Mouse (Mus musculus) kidney, postnatal 25 days (tissue): ENCODE measurements around the gene Psors1c2.

Source experiments
- DNase-seq, 2 experiments: peaks; one replicate each; pipeline ENCODE4 v3.0.0; 2021; ENCODE audit warnings: mixed read lengths in 2 of 2

Psors1c2 gene

DNA sequence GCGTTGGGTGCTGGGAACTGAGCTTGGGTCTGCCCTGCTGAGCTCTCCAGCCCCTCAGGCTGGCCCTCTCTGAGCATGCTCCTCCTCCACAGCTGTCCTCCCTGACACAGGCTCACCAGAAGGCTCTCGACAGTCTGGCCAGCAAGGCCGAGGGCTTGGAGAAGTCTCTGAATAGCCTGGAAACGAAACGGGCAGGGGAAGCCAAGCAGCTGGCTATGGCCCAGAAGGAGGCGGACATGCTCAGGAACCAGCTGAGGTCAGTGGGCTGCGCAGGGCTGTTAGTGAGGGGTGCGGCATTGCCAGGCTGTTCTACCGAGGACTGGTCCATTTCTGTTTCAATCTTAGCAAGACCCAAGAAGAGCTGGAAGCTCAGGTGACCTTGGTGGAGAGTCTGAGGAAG lies 8.6 kb upstream of the Psors1c2 start:
- no peak for DNase-seq

DNA sequence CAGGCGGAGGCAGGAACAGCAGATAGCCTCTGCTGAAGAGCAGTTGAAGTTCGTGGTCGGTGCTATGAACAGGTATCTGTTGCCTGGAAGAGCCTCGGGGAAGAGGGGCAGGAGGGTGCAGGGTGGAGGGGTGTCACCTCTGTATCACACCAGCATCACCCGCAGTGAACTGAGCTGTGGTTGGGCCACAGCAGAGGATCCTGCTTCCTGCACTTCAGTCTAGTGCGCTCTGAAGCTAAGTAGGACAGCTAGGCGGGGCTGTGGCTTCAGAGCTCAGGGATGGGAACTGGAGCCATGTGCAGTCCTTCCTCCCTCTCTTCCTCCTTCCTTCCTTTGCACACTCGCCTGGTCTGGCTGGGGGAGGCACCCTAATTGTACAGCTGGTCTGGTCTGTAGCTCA lies 6.4 kb upstream of the Psors1c2 start:
- DNase-seq = no peak

DNA sequence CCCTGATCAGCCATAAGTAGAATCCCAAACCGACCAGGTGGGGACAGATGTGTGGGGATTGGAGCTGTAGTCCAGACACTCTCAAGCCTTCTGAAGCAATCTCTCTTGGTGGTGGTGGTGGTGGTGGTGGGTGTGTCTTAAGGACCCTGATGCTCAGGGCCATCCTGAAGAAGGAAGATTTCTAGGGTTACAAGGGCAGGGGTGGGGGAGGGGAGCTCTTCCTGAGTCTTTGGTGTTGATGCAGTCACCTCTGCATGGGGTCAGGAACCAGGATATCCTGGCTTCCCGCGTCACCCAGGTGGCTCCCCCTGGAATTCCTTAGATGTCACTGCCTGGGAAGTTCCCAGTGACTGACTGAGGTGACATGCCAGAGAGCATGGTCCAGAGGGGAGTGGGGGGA lies 641 bp upstream of the Psors1c2 start:
- DNase-seq = no peak

- DNase-seq = peak; percentile 76 to 85
Measured at GRCm38 (mm10) chr17:35534343-35534742, 1.3 kb downstream of the Psors1c2 start.

DNA sequence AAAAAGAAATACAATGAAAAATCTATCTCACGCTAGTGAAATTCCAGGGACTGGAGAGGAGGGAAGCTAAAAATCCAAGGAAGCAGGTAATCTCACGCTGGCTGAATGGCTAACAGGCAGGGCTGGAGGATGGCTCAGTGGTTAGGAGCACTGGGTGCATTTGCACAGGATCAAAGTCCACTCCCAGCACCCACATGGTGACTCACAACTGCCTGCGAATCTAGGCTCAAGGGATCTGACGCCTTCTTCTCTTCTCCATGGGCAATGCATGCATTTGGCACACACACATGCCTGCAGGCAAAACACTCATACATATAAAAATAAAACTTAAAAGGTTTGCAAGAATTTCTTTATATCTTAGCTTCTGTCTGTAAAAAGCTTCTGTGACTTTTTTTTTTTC lies 4.4 kb downstream of the Psors1c2 start:
- no peak for DNase-seq

- DNase-seq = no peak
Measured at GRCm38 (mm10) chr17:35538476-35538875, 5.5 kb downstream of the Psors1c2 start.

DNA sequence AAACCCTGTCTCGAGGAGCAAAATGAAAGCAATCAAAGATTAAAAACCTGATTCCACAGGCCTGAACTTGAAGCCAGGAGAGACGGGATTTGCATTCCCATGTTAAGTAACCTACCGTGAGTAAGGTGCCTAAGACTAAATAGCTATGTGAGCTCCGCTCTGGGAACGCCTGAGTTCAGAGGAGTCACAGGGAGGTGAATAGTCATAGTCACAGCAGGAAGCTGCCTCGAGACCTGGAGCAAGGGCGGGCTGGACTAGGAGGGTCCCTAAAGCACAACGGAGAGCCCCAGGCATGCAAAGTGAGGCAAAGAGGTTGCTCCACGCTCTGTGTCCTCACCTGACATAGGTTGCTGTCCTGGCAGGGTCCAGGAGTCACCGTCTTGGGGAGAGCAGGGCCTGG lies 6.5 kb downstream of the Psors1c2 start:
- no peak for DNase-seq

GRCm38 (mm10) chr17:35542761-35543411 lies 9.9 kb downstream of the Psors1c2 start:
- DNase-seq = no peak

DNA sequence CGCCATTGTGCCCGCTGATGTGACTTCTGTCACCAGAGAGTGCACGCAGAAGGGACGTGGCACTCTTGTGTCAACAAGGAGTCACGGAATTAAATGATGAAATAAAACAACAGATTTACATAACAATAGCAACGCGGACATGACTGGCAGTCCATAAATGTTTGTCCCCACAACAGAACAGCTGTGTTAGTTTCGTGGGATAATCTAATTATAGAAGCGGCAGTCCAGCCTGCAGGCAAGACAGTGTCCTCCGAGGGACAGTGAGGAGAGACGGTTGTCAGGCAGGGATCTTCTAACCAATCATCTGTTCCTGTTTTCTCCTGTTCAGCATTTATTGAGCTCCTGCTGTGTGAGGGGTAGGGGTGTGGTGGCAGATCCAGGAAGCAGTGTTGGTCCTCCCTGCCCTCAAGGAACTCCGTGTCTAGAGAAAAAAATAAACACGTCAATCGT lies 10.4 kb downstream of the Psors1c2 start:
- DNase-seq = no peak

GRCm38 (mm10) chr17:35544001-35544400 lies 11.0 kb downstream of the Psors1c2 start:
- no peak for DNase-seq

GRCm38 (mm10) chr17:35544680-35545079 lies 11.7 kb downstream of the Psors1c2 start:
- DNase-seq = peak; percentile 44 to 69

- DNase-seq = no peak
Measured at GRCm38 (mm10) chr17:35547465-35547864, 14.5 kb downstream of the Psors1c2 start.

DNA sequence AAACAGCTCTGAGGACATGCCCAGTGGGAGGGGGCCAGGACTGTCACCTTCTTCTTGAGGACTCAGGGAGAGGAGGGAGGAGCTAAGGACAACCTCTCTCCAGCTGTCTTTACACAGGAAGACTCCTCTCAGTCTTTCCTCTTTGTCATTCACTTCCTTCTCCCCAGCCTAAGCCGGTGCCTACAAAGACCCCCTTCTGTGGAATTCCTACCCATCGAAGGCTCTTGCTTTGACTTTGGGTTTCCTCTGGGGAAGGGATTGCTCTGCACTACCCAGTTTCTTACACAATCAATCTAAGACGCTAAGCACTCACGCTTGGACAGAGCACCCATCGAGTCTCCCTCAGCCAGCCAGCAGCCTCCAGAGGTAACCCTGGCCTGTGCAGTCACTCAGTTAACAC lies 15.6 kb downstream of the Psors1c2 start:
- DNase-seq = no peak

- DNase-seq = peak; percentile 60 to 76
Measured at GRCm38 (mm10) chr17:35549437-35550142, 16.6 kb downstream of the Psors1c2 start.

DNA sequence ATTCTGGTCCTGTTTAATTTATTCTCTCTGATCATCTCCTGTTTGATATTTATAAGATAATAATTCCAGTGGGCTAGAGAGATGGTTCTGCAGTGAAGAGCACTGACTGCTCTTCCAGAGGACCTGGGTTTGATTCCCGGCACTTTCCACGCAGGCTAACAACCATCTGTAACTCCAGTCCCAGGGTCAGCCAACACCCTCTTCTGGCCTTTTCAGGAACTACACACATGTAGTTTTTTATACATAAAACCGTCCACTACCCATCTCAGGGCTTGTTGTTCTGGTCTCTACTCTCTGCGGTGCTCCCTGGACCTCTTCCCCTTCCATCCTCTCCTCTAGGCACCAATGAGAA lies 17.1 kb downstream of the Psors1c2 start:
- no peak for DNase-seq

DNA sequence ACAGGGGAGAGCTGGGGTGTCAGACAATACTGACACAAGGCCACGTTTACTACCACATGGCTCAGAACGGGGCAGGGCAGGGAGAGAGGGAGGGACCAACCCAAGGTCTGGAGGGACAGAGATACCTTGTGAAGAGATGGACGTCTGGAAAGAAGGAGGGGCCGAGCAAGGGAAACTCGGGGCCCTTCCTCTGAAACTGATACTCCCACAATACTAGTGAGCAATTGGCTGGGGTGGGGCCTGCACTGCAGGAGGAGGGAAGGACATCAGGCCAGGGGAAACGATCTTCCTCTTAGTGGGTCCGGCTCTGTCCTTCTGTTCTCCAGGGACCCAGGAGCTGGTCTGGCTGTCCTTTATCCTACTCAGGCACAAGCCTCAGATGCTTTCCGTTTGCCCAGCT lies 17.9 kb downstream of the Psors1c2 start:
- no peak for DNase-seq

DNA sequence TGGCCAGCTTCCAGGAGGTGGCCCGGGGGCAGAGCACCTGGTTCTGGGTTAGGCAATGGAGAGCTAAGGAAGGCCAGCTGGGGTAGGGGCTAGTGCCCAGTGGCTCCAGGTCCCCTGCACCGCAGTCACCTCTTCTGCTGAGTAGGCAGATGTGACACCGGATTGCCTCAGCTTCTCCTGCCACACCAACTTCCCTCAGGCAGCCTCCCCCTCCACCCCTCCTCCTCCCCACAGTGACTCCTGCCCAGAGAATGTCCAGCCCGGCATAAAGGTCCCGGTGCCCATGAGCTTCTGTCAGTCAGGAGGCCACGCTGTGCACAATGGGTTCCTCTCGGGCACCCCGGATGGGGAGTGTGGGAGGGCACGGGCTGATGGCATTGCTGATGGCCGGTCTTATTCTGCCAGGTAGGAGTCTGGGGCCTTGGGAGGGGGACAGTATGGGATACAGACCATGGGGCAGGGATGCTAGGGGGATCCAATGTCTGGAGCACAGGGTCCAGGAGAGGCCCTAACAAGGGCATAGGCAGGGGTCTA lies 18.9 kb downstream of the Psors1c2 start, which contains the start of gene Cdsn:
Cdsn (plus strand) TSS at position 248 of the 534 bp plus-strand sequence.
- no peak for DNase-seq

DNA sequence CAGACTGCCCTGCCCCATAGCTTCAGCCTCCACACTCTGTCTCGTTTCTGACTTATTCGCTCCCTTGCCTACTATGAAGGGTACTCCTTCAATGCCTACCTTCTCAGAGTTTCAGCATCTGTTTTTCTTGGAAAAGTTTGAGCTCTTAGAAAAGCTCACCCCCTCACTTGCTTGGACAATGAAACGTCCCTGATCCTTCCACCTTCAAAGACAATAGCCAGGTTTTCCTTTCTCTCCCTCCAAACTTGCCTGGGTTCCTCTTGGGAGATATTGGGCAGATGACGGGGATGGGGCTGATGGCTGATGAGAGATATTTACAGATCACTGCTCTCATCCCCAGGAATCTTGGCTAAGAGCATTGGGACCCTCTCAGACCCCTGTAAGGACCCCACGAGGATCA lies 21.3 kb downstream of the Psors1c2 start:
- DNase-seq = no peak

DNA sequence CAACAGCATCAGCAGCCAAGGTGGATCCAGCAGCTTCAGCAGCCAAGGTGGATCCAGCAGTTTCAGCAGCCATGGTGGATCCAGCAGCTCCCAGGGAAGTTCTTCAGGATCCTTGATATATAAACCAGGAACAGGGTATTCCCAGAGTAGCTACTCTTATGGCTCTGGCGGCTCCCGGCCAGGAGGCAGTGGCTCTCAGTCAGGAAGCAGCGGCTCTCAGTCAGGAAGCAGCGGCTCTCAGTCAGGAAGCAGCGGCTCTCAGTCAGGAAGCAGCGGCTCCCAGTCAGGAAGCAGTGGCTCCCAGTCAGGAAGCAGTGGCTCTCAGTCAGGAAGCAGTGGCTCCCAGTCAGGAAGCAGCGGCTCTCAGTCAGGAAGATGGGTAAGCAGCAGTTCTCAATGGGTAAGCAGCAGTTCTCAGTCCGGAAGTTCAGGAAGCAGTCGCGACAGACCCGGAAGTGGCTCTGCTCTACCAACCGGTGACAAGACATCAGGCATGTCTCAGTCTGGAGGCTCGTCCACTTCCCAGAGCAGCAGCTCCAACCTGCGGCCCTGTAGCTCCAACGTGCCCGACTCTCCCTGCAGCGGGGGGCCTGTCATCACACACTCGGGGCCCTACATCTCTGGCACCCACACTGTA lies 21.9 kb downstream of the Psors1c2 start:
- DNase-seq = no peak

- peak in 1 of 2 experiments; percentile 14 for DNase-seq
Measured at GRCm38 (mm10) chr17:35556186-35556765, 23.3 kb downstream of the Psors1c2 start.

DNA sequence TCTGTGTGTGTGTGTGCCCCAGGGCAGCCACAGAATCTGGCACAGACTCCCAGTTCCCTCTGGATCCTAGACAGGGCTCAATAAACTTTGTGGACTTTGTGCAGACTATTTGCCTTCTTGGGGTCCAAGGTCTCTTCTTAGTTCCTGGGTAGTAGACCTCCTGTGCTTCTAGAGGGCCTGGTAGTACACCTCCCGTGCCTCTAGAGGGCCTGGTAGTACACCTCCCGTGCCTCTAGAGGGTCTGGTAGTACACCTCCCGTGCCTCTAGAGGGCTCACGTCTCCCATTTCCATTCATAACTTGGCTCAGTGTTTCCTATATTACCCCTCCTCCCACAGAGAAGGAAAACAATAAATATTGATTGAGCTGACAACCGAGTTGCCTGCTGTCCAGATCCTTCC lies 23.8 kb downstream of the Psors1c2 start:
- DNase-seq = peak; percentile 74 to 83

- DNase-seq = no peak
Measured at GRCm38 (mm10) chr17:35557351-35557750, 24.4 kb downstream of the Psors1c2 start.

DNA sequence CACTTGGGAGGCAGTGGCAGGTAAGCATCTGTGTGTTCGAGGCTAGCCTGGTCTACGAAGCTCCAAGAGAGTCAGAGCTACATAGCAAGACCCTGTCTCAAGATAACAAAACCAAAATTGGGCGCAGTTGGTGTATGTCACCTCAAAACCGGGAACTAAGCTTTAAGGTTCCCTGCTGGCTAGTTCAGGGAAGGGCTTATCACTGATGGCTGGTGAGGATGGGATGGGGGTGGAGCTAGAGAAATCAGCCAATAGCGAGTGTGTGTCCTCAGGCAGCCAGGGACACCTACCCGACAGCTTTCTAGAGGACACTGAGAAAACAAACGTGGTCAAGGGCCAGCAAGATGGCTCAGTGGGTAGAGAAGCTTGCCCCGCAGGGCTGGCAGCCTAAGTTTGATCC lies 25.2 kb downstream of the Psors1c2 start:
- DNase-seq = no peak
